Mouse (Mus musculus) E14TG2a.4 (cell line): ENCODE data around the gene Gps1.

Experiments used
- CTCF ChIP-seq: conservative IDR thresholded peaks from 2 replicates; pipeline ENCODE4 v1.5.1; 2014; ENCODE audit warnings: low read length
- NANOG ChIP-seq: IDR thresholded peaks from 2 replicates; pipeline ENCODE4 v1.6.1; 2014; ENCODE audit warnings: borderline replicate concordance, low read length, mixed read lengths

DNA sequence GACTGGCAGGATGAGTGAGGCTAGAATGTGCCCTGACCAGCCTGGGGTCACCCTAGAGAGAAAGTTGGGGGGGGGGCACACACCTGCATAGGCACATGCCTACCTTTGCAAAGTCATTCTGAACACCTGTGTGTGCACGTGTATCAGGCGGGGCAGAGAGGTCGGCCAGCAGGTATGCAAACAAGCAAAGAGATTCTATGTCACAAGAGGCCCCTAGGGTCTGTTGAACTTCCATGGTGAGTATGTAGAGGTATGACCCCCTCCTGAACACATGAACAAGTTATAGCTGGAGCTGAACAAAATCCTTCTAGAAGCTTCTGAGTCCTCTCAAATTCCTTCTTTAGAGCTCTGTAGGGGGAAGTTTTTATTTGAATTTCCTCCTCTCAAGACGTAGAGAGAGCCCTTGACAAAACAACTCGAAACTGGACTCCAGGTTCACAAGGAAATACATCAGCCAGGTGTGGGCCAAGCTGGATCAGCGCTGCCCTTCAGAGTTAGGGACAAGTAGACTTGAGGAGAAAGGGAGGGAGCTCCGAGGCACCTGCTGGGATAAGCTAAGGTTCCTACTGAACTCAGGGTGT, 39.9 kb upstream of the Gps1 start:
- no peak for TF ChIP-seq CTCF
- TF ChIP-seq NANOG: no peak
